Mouse (Mus musculus) G1E (cell line): ENCODE measurements around the gene Ccdc28b. TPM values are rescaled to one million over a fixed set of nuclear protein-coding genes. Genes with fewer than 3 reads are reported as not detected.

Source experiments
- ATAC-seq: 2 replicates; pipeline ENCODE4 v1.8.0; 2016; ENCODE audit warnings: mild to moderate bottlenecking; ENCODE audit not compliant: insufficient number of reproducible peaks, poor library complexity, low FRiP score, severe bottlenecking; ENCODE audit errors: extremely low read depth
- DNase-seq: peaks from one replicate; pipeline ENCODE4 v3.0.0; 2012; ENCODE audit warnings: low spot score
- H3K27me3 ChIP-seq: 2 replicates; pipeline ENCODE4 v1.6.1; 2012; ENCODE audit warnings: mild to moderate bottlenecking, low read length, inconsistent platforms; ENCODE audit not compliant: insufficient read depth
- H3K36me3 ChIP-seq: replicated peaks from 2 replicates; pipeline ENCODE3; 2012; ENCODE audit warnings: mild to moderate bottlenecking, inconsistent platforms
- H3K4me1 ChIP-seq: 2 replicates; pipeline ENCODE4 v1.6.1; 2012; ENCODE audit warnings: low read depth, low read length, inconsistent platforms, mixed read lengths; ENCODE audit not compliant: insufficient read depth
- H3K4me3 ChIP-seq: 2 replicates; pipeline ENCODE4 v1.5.1; 2012; ENCODE audit warnings: low read depth, mild to moderate bottlenecking, inconsistent platforms, low read length, moderate library complexity, mixed read lengths
- H3K9me3 ChIP-seq: replicated peaks from 2 replicates; pipeline ENCODE4 v1.6.1; 2012; ENCODE audit warnings: inconsistent platforms
- CTCF ChIP-seq: IDR thresholded peaks from 2 replicates; pipeline ENCODE4 v1.5.1; 2012; ENCODE audit warnings: low read depth, low read length, inconsistent platforms, mixed read lengths
- GATA1 ChIP-seq: IDR thresholded peaks from 2 replicates; pipeline ENCODE4 v1.6.1; 2012; ENCODE audit warnings: borderline replicate concordance, low read length, inconsistent platforms, mixed read lengths
- GATA2 ChIP-seq: IDR thresholded peaks from 2 replicates; pipeline ENCODE4 v1.6.1; 2012; ENCODE audit warnings: low read depth, low read length, inconsistent platforms, borderline replicate concordance
- POLR2AphosphoS5 ChIP-seq: IDR thresholded peaks from 2 replicates; pipeline ENCODE4 v1.6.1; 2012; ENCODE audit warnings: low read depth, low read length, inconsistent platforms; ENCODE audit not compliant: insufficient replicate concordance
- TAL1 ChIP-seq: conservative IDR thresholded peaks from 2 replicates; pipeline ENCODE4 v1.6.1; 2012; ENCODE audit warnings: low read depth, low read length, inconsistent platforms, mixed read lengths
- polyA plus RNA-seq: library from polyadenylated mRNA; stranded (reverse); fragments of >175 nt; gene quantifications from 2 replicates; pipeline ENCODE4 v1.2.3, GENCODE M21; 2012
- total RNA-seq, 2 experiments: library from RNA; stranded (forward) in 1 of 2; stranded (reverse) in 1 of 2; fragments of 200-1000 nt in 1 of 2; fragments of >200 nt in 1 of 2; fragmentation: Nextera tagmentation in 1 of 2; gene quantifications; 2 replicates each; pipeline ENCODE4 v1.2.3; 2014 to 2017

The Ccdc28b gene
- total and polyA plus RNA-seq, 3 experiments: 4.8 to 20.7 TPM; not detected in 1

DNA sequence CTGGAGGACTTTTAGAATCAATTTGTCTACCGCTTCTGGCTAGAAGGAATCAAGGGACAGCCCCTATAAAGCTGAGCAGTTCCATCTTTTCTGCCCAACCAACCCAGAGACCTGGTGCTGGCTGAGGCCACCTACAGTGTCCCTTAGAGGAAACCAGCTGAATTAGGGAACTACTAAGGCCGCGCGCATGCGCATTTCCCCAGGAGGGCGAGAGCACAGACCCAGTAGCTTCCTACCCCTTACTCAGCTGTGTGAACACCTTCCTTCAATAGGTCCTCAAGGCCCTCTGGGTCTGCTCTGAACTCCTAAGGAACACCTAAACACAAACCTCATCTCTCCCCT lies 1.3 kb upstream of the Ccdc28b start:
- peak; percentile 19 for DNase-seq
- peaks cover 56% of the 10 kb centered on the region for H3K4me1 ChIP-seq
- H3K4me3 ChIP-seq: no peak overlapping the region
- no peaks in the 10 kb centered on the region for H3K9me3 ChIP-seq
- H3K27me3 ChIP-seq: no peaks in the 10 kb centered on the region; the same call in 1 of the 2 replicates
- H3K36me3 ChIP-seq: peaks cover 92% of the 10 kb centered on the region
- ATAC-seq: no peak
- TF ChIP-seq POLR2AphosphoS5: no peak
- no peak for TF ChIP-seq GATA2
- no peak for TF ChIP-seq CTCF
- no peak for TF ChIP-seq TAL1
- no peak for TF ChIP-seq GATA1

DNA sequence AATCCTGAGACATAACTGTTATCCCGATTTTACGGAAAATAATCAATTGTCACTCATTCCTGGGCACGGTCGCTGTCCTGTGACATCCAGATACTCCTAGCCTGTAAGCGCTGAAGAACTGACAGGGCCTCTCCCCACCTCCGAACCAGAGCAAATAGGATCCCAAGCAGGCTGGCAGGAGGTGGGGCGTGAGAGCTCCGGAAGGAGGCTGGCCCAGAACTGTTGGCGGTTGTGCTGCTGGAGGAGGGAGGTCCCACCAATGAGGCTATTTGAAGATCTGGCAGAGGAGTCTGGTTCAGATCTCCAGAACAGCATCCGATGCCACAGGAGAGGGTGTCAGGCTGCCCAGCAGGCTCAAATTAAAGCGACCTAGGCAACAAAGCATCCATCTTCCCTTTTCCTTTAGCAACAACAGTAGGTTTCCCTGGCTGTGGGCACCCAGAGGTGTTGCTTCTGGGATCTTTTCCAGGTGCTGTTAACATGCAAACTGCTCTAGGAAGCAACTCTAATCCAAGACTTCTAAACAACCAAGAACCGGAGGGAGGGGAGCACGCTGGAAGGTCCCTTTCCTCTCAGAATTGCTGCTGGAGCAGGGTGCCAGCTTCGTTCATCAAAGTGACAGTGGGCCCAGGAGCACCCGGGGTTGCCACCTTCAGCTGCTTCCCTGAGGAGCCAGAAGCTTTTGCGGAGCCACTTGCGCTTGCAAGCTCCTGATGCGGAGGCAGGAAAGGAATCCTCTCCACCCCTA lies 708 bp upstream of the Ccdc28b start:
- peaks cover 86% of the 10 kb centered on the region for H3K36me3 ChIP-seq
- no peaks in the 10 kb centered on the region for H3K9me3 ChIP-seq
- DNase-seq (peak; percentile 76), ATAC-seq (peak; percentile 98)
- no peaks in the 10 kb centered on the region; the same call in 1 of the 2 replicates for H3K27me3 ChIP-seq
- H3K4me1 ChIP-seq: peaks cover 60% of the 10 kb centered on the region
- TF ChIP-seq CTCF (no peak), TAL1 (no peak), POLR2AphosphoS5 (no peak), GATA1 (no peak), GATA2 (no peak)
- peak overlapping the region; percentile 62; the same call in 1 of the 2 replicates for H3K4me3 ChIP-seq

DNA sequence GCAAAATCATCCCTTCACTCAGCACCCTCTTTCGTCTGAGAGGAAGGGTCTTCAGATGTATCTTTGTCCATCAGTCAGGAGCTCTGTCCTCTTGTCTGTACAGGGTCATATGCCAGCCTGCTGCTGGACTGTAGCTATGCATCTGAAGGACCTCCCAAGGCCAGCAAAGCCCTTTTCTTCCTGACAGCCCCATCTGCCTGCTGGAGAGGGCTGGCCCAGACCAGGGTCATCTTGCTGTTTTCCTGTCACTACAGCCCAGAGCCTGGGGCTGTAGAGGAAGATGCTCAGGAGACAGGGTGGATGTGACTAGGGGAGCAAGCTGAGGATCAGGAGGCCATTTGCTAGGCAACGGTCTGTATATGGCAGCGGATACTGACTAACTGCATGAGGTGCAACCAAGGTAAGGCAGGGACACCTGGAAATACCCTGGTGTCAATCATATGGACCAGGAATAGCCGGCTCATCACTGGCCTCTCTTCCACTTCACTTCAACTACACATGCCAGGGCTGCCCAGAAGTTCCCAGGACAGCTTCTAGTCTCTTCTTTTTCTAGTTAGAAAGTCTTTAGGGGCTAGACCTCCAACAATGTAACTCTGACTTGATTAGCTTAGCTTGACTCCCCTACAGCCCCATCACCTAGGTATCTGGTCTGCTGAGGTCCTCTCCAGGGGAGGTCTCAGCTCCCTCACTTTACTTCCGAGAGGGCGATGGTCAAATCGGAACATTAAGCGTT lies 778 bp downstream of the Ccdc28b start:
- TF ChIP-seq TAL1: no peak
- no peak for TF ChIP-seq POLR2AphosphoS5
- TF ChIP-seq GATA2: no peak
- TF ChIP-seq GATA1: no peak
- TF ChIP-seq CTCF: no peak
- DNase-seq (no peak), ATAC-seq (no peak)
- H3K36me3 ChIP-seq: peaks cover 73% of the 10 kb centered on the region
- no peaks in the 10 kb centered on the region for H3K27me3 ChIP-seq
- no peaks in the 10 kb centered on the region for H3K9me3 ChIP-seq
- H3K4me1 ChIP-seq: peaks cover 72% of the 10 kb centered on the region
- peak overlapping the region; percentile 62; the same call in 1 of the 2 replicates for H3K4me3 ChIP-seq

DNA sequence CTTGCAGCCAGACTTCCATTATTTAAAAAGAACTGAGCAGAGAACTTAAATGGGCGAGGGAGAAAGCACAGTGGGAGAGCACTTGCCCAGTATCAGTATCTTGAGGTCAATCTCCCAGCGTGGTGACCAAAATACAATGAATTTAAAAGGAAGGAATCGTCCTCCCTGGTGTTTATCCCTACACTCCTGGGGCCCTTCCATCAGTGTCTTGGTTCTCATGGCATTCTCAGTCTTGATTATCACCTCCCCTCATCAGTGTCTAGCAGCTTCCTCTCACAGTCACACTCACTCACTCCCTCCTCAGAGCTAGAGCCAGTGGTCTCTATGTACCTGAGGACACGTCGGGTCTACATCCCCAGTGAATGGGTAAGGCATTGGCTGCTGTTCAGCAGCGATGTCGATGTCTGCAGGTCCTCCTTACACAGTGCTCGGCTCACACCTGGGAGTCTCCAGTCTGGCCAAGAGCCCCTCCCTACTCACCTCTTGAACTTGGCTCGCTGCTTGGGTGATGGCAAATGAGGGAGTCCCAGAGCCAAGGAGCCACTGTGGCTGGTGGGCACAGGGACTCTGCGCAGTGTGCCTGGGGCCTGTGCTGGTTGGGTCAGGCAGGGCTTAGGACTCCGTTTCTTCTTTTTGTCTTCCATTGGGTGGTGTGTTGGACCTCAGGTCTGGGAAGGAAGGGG lies 1.5 kb downstream of the Ccdc28b start:
- Histone ChIP-seq H3K36me3 (peaks cover 72% of the 10 kb centered on the region), H3K27me3 (no peaks in the 10 kb centered on the region), H3K4me1 (peaks cover 73% of the 10 kb centered on the region), H3K4me3 (no peak overlapping the region), H3K9me3 (no peaks in the 10 kb centered on the region)
- no peak for TF ChIP-seq GATA1
- TF ChIP-seq TAL1: no peak
- no peak for TF ChIP-seq CTCF
- no peak for TF ChIP-seq GATA2
- no peak for TF ChIP-seq POLR2AphosphoS5
- ATAC-seq (no peak), DNase-seq (no peak)

DNA sequence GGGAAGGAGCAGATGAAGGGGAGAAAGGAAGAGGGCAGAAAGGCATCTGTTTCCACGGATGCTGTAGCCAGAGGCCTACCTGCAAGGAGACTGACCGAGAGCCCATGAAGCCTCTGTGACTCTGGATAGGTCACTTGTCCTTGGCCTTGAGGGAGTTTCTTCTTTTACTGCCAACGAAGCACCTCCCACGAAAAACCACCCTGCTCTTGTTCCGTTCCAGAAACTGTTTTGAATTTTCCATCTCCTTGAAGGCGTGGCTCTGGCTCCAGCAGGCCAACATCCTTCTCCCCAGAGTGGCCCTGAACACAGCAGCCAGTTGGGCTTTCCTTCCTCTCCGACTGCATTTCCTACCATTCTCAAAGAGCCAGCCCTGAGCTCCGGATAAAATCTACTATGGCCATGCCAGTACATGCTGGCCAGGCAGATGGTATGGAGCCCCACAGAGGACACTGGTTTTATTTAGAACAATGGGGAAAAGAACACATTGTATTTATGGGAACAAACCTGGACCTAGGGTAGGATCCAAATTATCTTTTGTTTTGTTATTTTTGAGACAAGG lies 2.4 kb downstream of the Ccdc28b start:
- no peak for DNase-seq

More for the DNA sequence above, 2.4 kb downstream of the Ccdc28b start:
- Histone ChIP-seq H3K27me3 (no peaks in the 10 kb centered on the region), H3K36me3 (peaks cover 72% of the 10 kb centered on the region), H3K4me1 (peaks cover 71% of the 10 kb centered on the region), H3K9me3 (no peaks in the 10 kb centered on the region), H3K4me3 (no peak overlapping the region)
- no peak for TF ChIP-seq POLR2AphosphoS5
- no peak for TF ChIP-seq TAL1
- TF ChIP-seq GATA2: no peak
- TF ChIP-seq CTCF: no peak
- no peak for TF ChIP-seq GATA1
- no peak for ATAC-seq
